Comparison of ENCODE assay signal across 8 mouse cellular contexts in genomic region chr1:135850722-135851512, GRCm38 (mm10). TPM values are rescaled to one million over a fixed set of nuclear protein-coding genes. Genes with fewer than 3 reads are reported as not detected.
A peak's percentile ranks its signal among the peaks of the same experiment; 100 is the strongest.
DNase-seq lines count a peak whose midpoint lies in the region; ATAC-seq and TF ChIP-seq lines count a peak whose summit lies in the region.
"Had no signal": no experiment of that assay in that cellular context is flagged by ENCODE, and none has a peak within 500 bp of the region (broad histone marks: within the 10 kb centered on the region; RNA-seq: fewer than 3 reads in every experiment).

No protein-coding gene starts in this region.

- intact Hi-C loops in left cerebral cortex, adult 2 months (cut with DNase I), result no loop called here

- no peaks in the 10 kb centered on the region for H3K9me3 ChIP-seq in G1E (replicated peaks)
- no peaks in the 10 kb centered on the region for H3K9me3 ChIP-seq in lung, postnatal 0 days (ENCODE audit: low read length)

- peak; percentile 62 for TF ChIP-seq CTCF in left cerebral cortex, adult 2 months (IDR thresholded peaks at IDR 0.05)
- no peak for TF ChIP-seq CTCF in G1E (IDR thresholded peaks at IDR 0.05; ENCODE audit: low read depth, low read length)
- TF ChIP-seq CTCF in lung, postnatal 0 days (IDR thresholded peaks at IDR 0.05), result peak; percentile 75

- H3K4me2 ChIP-seq in lung, postnatal 0 days (replicated peaks; ENCODE audit: low read depth, low read length), result no peak overlapping the region

- no peaks in the 10 kb centered on the region for H3K4me1 ChIP-seq in G1E (ENCODE audit: insufficient read depth, low read depth, low read length)
- no peaks in the 10 kb centered on the region; the same call in 1 of the 2 replicates for H3K4me1 ChIP-seq in lung, postnatal 0 days (ENCODE audit: insufficient read depth, low read depth, low read length)

- no peak overlapping the region for H3K27ac ChIP-seq in left cerebral cortex, adult 2 months
- no peak overlapping the region for H3K27ac ChIP-seq in lung, postnatal 0 days (ENCODE audit: low read length)

- no peak for TF ChIP-seq EP300 in lung, postnatal 0 days (IDR thresholded peaks at IDR 0.05)

- H3K36me3 ChIP-seq in G1E (replicated peaks), result no peaks in the 10 kb centered on the region
- H3K36me3 ChIP-seq in lung, postnatal 0 days (ENCODE audit: insufficient read depth, low read length), result no peaks in the 10 kb centered on the region

- no peak overlapping the region for H3K9ac ChIP-seq in lung, postnatal 0 days (replicated peaks; ENCODE audit: low read depth)

- 66% methylated on average over 12 of the region's 12 CpGs for WGBS in lung, postnatal 0 days

- ATAC-seq in G1E (ENCODE audit: extremely low read depth, insufficient number of reproducible peaks, low FRiP score, poor library complexity, severe bottlenecking), result no peak
- ATAC-seq in lung, postnatal 0 days, result peak; percentile 52

- no peak for DNase-seq in left cerebral cortex, adult 2 months (ENCODE audit: extremely low spot score in 1 of 2, low spot score in 2 of 2)
- no peak for DNase-seq in left cerebral cortex, adult 8-10 months (ENCODE audit: low spot score in 2 of 2)
- DNase-seq in G1E (ENCODE audit: low spot score), result peak; percentile 20
- DNase-seq in brain, adult 2 months (ENCODE audit: low read depth, low spot score), result peak; percentile 55
- peak; percentile 77 for DNase-seq in heart, postnatal 4 days
- peak; percentile 50 for DNase-seq in lung, postnatal 0 days (ENCODE audit: low spot score)
- DNase-seq in testis, postnatal 10 days (ENCODE audit: low spot score), result peak; percentile 78

- H3K27me3 ChIP-seq in G1E (ENCODE audit: insufficient read depth, low read length), result peaks cover 25% of the 10 kb centered on the region
- H3K27me3 ChIP-seq in lung, postnatal 0 days (replicated peaks; ENCODE audit: insufficient read depth, low read length), result no peaks in the 10 kb centered on the region

- no peak overlapping the region for H3K4me3 ChIP-seq in left cerebral cortex, adult 2 months
- no peak overlapping the region for H3K4me3 ChIP-seq in G1E (ENCODE audit: low read depth, low read length)
- H3K4me3 ChIP-seq in lung, postnatal 0 days (ENCODE audit: low read depth, low read length), result no peak overlapping the region

RNA-seq across cellular contexts. Expression of gene Tnnt2, which starts 14.8 kb away (rescaled TPM):
- 1 to 10 TPM; 7.5 to 8.9 TPM for total RNA-seq in left cerebral cortex, adult 2 months (2021)
- 10 to 100 TPM; 11.8 to 18.8 (median 13.4) TPM for total RNA-seq in left cerebral cortex, adult 8-10 months (2022)
- total RNA-seq in G1E (2014; fragmentation: Nextera tagmentation) (not detected in 2 replicates), G1E (2017) (0.17 and 0.38 TPM in 2 replicates)
- polyA plus RNA-seq in G1E (2012), result not detected in 2 replicates
- total RNA-seq in heart, postnatal 4 days (2021), result 1,000 to 10,000 TPM; 6,684 to 7,230 TPM
- 84.6 and 115 TPM in 2 replicates for polyA plus RNA-seq in lung, postnatal 0 days (2015; fragmentation: Nextera tagmentation; extraction: Ambion mirVana)
- total RNA-seq: neutrophil, adult 5-6 weeks had no signal

RNA-seq across cellular contexts. Expression of gene Lad1, which starts 32.5 kb away (rescaled TPM):
- under 1 TPM; 0.95 to 0.98 TPM for total RNA-seq in left cerebral cortex, adult 2 months (2021)
- total RNA-seq in left cerebral cortex, adult 8-10 months (2022), result 1 to 10 TPM in 2 of 4 experiments, under 1 TPM in 2; 0.68 to 1.2 (median 1.1) TPM
- not detected in 2 replicates for total RNA-seq in G1E (2014; fragmentation: Nextera tagmentation)
- 0.16 TPM in 1 of 2 replicates, not detected in the other for total RNA-seq in G1E (2017)
- not detected in 2 replicates for polyA plus RNA-seq in G1E (2012)
- total RNA-seq in heart, postnatal 4 days (2021), result 10 to 100 TPM in 1 of 2 experiments, 1 to 10 TPM in 1; 7.3 to 10.3 TPM
- 4.4 and 6.0 TPM in 2 replicates for polyA plus RNA-seq in lung, postnatal 0 days (2015; fragmentation: Nextera tagmentation; extraction: Ambion mirVana)

Comparison
In these comparisons a context has a peak if more than half of its experiments do, and no peak if none do; other contexts are left out.
1. DNase-seq: peak in G1E (single experiment), brain, adult 2 months (single experiment), heart, postnatal 4 days (single experiment), lung, postnatal 0 days (single experiment) and testis, postnatal 10 days (single experiment); none in left cerebral cortex, adult 2 months (0 of 2) and left cerebral cortex, adult 8-10 months (0 of 2).
2. RNA of gene Tnnt2, which starts 14.8 kb away (total RNA-seq): 6,684 to 7,230 TPM in heart, postnatal 4 days; 11.8 to 18.8 TPM in left cerebral cortex, adult 8-10 months, 7.5 to 8.9 TPM in left cerebral cortex, adult 2 months and 0.17 to 0.38 TPM in G1E; every median in the first group is over 100 times any median in the second.